Mouse (Mus musculus) heart, embryonic 14.5 days (tissue): Measurements from ENCODE around the gene Gpr18. TPM values are rescaled to one million over a fixed set of nuclear protein-coding genes. Genes with fewer than 3 reads are reported as not detected.

Experiments used
- ATAC-seq: fragments of 200-750 bp; cut with Nextera tagmentation; 2 replicates; pipeline ENCODE4 v1.8.0; 2017; ENCODE audit warnings: low read depth, moderate TSS enrichment; ENCODE audit not compliant: insufficient number of reproducible peaks, insufficient read depth, low FRiP score
- H3K27ac ChIP-seq, 2 experiments: fragments of 200-500 bp in 1 of 2; fragments of 300-500 bp in 1 of 2; sonication (generic) in 1 of 2; replicated peaks in 1 of 2; 2 replicates each; pipeline ENCODE4 v1.5.1; 2012 to 2014; ENCODE audit warnings: low read depth in 2 of 2, low read length in 2 of 2, control low read depth in 1 of 2, mild to moderate bottlenecking in 1 of 2, mixed read lengths in 1 of 2; ENCODE audit not compliant: control insufficient read depth in 1 of 2, insufficient read depth in 1 of 2
- H3K27me3 ChIP-seq: fragments of 300-500 bp; sonication (generic); 2 replicates; pipeline ENCODE4 v1.6.1; 2014; ENCODE audit warnings: mild to moderate bottlenecking, low read length, control low read depth; ENCODE audit not compliant: control insufficient read depth, insufficient read depth
- H3K36me3 ChIP-seq: fragments of 300-500 bp; sonication (generic); 2 replicates; pipeline ENCODE4 v1.6.1; 2014; ENCODE audit warnings: mild to moderate bottlenecking, control low read depth, low read length, mixed read lengths; ENCODE audit not compliant: control insufficient read depth, insufficient read depth
- H3K4me1 ChIP-seq, 2 experiments: fragments of 200-500 bp in 1 of 2; fragments of 300-500 bp in 1 of 2; sonication (generic) in 1 of 2; 2 replicates each; pipeline ENCODE4 v1.6.1; 2012 to 2014; ENCODE audit warnings: low read length in 2 of 2, control low read depth in 1 of 2, mixed read lengths in 1 of 2; ENCODE audit not compliant: control insufficient read depth in 2 of 2, insufficient read depth in 2 of 2
- H3K4me2 ChIP-seq: fragments of 300-500 bp; sonication (generic); 2 replicates; pipeline ENCODE4 v1.6.1; 2014; ENCODE audit warnings: mild to moderate bottlenecking, low read length
- H3K4me3 ChIP-seq, 2 experiments: fragments of 200-500 bp in 1 of 2; fragments of 300-500 bp in 1 of 2; sonication (generic) in 1 of 2; 2 replicates each; pipeline ENCODE4 v1.5.1; 2012 to 2014; ENCODE audit warnings: low read length in 2 of 2, mild to moderate bottlenecking in 2 of 2, control low read depth in 1 of 2, low read depth in 1 of 2, moderate library complexity in 1 of 2; ENCODE audit not compliant: control insufficient read depth in 1 of 2, insufficient read depth in 1 of 2
- H3K9ac ChIP-seq: fragments of 300-500 bp; sonication (generic); 2 replicates; pipeline ENCODE4 v1.6.1; 2014; ENCODE audit warnings: mild to moderate bottlenecking, low read length
- H3K9me3 ChIP-seq: fragments of 300-500 bp; sonication (generic); 2 replicates; pipeline ENCODE4 v1.6.1; 2016; ENCODE audit warnings: low read length, control low read depth; ENCODE audit not compliant: control insufficient read depth
- WGBS: fragments of 180-500 bp; shearing (Covaris S2); extraction: QIAGEN DNeasy Blood & Tissue Kit; methylation state at CpG from one replicate; pipeline ENCODE4 v1.1.7; 2014; 5-methylcytosine and 5-hydroxymethylcytosine counted together
- polyA plus RNA-seq: library from polyadenylated mRNA; unstranded; fragments of >200 nt; fragmentation: Nextera tagmentation; extraction: Ambion mirVana; gene quantifications from 2 replicates; pipeline ENCODE4 v1.2.1, GENCODE M21; 2014

Gpr18 gene
- polyA plus RNA-seq, 1 experiment from 2014 or later: not detected

DNA sequence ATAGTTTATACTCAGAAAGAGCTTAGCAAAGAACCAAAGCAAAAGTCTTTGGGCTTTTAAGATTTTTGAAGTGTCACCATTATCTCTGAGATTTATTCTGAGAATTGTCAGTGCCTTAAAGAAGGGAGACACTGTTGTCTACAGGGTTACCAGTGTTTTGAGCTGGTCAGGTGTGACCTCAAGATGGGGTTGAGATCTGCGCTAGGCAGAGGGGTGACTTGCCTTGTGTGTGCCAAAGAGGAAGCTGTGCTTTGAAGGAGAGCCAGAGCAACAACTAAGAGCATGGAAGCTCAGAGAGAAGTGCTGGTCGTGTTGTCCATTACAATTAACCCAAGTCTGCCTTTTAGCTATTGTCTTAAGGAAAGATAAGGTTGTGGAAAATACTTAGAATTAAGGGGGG lies 45.0 kb upstream of the Gpr18 start:
- H3K4me1 ChIP-seq: peaks cover 17 to 47% of the 10 kb centered on the region in 2 experiments
- WGBS: 78% methylated on average over 2 of the region's 2 CpGs
- no peak for ATAC-seq
- no peaks in the 10 kb centered on the region for H3K9me3 ChIP-seq
- peak overlapping the region; percentile 49; the same call in 1 of the 2 replicates for H3K4me2 ChIP-seq
- H3K9ac ChIP-seq: no peak overlapping the region
- no peak overlapping the region for H3K27ac ChIP-seq
- H3K4me3 ChIP-seq: no peak overlapping the region
- H3K27me3 ChIP-seq: no peaks in the 10 kb centered on the region
- H3K36me3 ChIP-seq: no peaks in the 10 kb centered on the region

DNA sequence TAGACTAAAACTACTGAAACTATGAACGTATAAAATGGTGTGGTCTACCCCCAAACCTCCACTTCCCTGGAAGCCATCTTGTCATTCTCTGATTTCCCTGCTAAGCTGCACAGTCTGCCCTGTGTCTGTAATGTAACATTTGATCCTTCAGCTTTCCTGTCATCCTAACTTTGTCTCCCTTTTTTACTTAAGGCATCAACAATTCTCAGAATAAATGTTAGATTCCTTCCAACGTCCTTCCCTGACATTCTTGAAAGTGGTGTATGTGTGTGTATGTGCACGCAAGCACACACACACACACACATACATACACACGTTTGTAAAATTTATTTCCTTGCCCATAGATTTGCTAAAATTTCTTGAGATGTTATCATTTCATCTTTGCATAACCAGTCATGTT lies 44.5 kb upstream of the Gpr18 start:
- H3K27ac ChIP-seq: no peak overlapping the region

GRCm38 (mm10) chr14:121959538-121959980 lies 44.0 kb upstream of the Gpr18 start:
- no peak overlapping the region for H3K4me3 ChIP-seq
- no peak overlapping the region for H3K27ac ChIP-seq
- H3K36me3 ChIP-seq: no peaks in the 10 kb centered on the region
- no peaks in the 10 kb centered on the region for H3K27me3 ChIP-seq
- peaks cover 17 to 39% of the 10 kb centered on the region in 2 experiments for H3K4me1 ChIP-seq
- H3K9me3 ChIP-seq: no peaks in the 10 kb centered on the region
- no peak overlapping the region for H3K9ac ChIP-seq
- no peak for ATAC-seq
- no peak overlapping the region for H3K4me2 ChIP-seq
- 89% methylated on average over 3 of the region's 3 CpGs for WGBS

More for the DNA sequence above, 44.5 kb upstream of the Gpr18 start:
- H3K9ac ChIP-seq: no peak overlapping the region
- no peak for ATAC-seq
- peaks cover 17 to 44% of the 10 kb centered on the region in 2 experiments for H3K4me1 ChIP-seq
- no peak overlapping the region for H3K4me3 ChIP-seq
- H3K4me2 ChIP-seq: no peak overlapping the region
- WGBS: 90% methylated on average over 4 of the region's 4 CpGs
- no peaks in the 10 kb centered on the region for H3K27me3 ChIP-seq
- no peaks in the 10 kb centered on the region for H3K9me3 ChIP-seq
- no peaks in the 10 kb centered on the region for H3K36me3 ChIP-seq

DNA sequence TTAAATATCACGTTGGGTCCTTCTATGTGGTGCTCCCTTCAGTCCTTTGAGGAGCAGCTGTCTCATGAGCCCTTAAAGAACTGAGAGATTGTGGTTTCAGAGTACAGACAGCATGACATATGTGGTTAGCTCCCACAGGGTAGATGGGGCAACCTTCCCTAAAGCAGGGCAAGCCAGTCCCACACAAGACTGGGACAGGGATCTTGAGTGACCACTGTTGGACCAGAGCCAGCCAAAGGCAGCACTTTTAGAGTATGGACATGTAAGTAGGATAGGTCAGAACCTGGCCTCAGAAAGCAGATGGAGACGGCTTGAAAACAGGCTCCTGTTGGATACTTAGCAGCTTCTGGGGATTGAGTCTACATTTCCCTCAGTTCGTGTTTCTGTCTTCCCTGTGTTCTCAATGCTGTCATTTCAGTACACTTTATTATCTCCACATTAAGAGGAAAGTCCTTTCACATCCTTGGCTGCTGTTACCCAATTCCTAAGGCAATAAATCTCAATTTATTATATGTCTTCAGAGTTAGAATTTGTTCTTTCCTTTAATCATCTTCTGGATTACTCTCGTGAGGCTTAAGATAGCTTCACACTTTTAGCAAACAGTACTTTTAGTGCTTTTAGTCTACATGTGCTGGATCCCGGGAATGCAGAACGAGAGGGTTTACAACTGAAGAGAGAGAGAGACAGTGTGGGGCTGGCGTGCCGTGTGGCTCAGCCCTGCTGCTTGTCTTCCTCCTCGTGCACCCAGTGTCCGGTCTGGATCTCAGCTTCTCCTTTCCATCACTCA lies 43.4 kb upstream of the Gpr18 start:
- Histone ChIP-seq H3K9me3 (no peaks in the 10 kb centered on the region), H3K27me3 (no peaks in the 10 kb centered on the region), H3K9ac (no peak overlapping the region), H3K27ac (no peak overlapping the region), H3K4me2 (no peak overlapping the region), H3K4me1 (peaks cover 18 to 39% of the 10 kb centered on the region in 2 experiments), H3K4me3 (no peak overlapping the region), H3K36me3 (no peaks in the 10 kb centered on the region)
- no peak for ATAC-seq
- 81% methylated on average over 10 of the region's 10 CpGs for WGBS

GRCm38 (mm10) chr14:121958041-121958750 lies 42.6 kb upstream of the Gpr18 start:
- no peak for ATAC-seq
- no peaks in the 10 kb centered on the region for H3K27me3 ChIP-seq
- no peak overlapping the region for H3K4me2 ChIP-seq
- H3K9ac ChIP-seq: no peak overlapping the region
- H3K4me1 ChIP-seq: peaks cover 16 to 32% of the 10 kb centered on the region in 2 experiments
- H3K36me3 ChIP-seq: no peaks in the 10 kb centered on the region
- no peak overlapping the region for H3K27ac ChIP-seq
- 70% methylated on average over 3 of the region's 3 CpGs for whole genome bisulfite sequencing
- H3K9me3 ChIP-seq: no peaks in the 10 kb centered on the region
- no peak overlapping the region for H3K4me3 ChIP-seq

DNA sequence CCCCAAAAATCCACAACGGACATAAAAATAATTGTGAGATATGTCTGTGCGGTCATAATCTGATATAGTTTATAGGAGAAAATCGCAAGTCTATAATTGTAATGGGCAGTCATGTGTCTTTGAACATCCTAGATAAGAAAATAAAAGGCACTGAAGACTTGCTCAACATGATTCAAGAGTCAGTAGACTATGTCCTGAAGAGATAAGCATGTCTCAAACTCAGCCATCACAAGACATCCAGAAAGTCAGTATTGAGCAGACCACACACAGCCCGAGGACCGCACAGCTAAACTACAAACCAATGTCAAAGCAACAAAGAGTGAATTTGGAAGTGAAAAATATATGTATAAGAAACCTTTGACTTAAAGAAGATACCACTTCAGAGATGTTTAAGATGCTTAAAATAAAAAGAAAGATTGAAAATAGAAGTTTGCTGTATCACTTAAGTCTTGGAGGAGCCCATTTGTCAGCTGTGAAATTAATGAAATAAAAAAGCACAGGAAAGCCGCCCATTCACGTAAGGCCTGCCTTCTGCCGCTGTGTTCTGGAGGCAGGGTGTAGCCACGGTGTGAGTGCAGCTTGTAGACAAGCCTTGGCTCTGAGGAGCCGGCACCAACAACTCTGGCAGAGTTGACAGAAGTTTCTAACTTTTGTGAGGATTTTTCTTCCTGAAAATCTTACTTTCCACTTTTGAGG lies 41.7 kb upstream of the Gpr18 start:
- WGBS: 94% methylated on average over 10 of the region's 10 CpGs
- H3K27me3 ChIP-seq: no peaks in the 10 kb centered on the region
- no peaks in the 10 kb centered on the region for H3K9me3 ChIP-seq
- no peak overlapping the region for H3K9ac ChIP-seq
- H3K4me3 ChIP-seq: no peak overlapping the region
- no peak overlapping the region for H3K4me2 ChIP-seq
- no peak for ATAC-seq
- no peak overlapping the region for H3K27ac ChIP-seq
- H3K4me1 ChIP-seq: peaks cover 14 to 24% of the 10 kb centered on the region in 2 experiments
- no peaks in the 10 kb centered on the region for H3K36me3 ChIP-seq

GRCm38 (mm10) chr14:121956291-121956690 lies 40.7 kb upstream of the Gpr18 start:
- Histone ChIP-seq H3K4me2 (no peak overlapping the region), H3K4me1 (peaks cover 8 to 16% of the 10 kb centered on the region in 2 experiments), H3K4me3 (no peak overlapping the region), H3K9me3 (no peaks in the 10 kb centered on the region), H3K9ac (no peak overlapping the region), H3K27me3 (no peaks in the 10 kb centered on the region), H3K27ac (no peak overlapping the region), H3K36me3 (no peaks in the 10 kb centered on the region)
- no peak for ATAC-seq
- 84% methylated on average over 5 of the region's 5 CpGs for WGBS
